Mouse (Mus musculus): ENCODE data around the gene Ebf1. TPM values are rescaled to one million over a fixed set of nuclear protein-coding genes. Genes with fewer than 3 reads are reported as not detected.

Ebf1 gene
- polyA plus RNA-seq, 1 experiment = 188 TPM

DNA sequence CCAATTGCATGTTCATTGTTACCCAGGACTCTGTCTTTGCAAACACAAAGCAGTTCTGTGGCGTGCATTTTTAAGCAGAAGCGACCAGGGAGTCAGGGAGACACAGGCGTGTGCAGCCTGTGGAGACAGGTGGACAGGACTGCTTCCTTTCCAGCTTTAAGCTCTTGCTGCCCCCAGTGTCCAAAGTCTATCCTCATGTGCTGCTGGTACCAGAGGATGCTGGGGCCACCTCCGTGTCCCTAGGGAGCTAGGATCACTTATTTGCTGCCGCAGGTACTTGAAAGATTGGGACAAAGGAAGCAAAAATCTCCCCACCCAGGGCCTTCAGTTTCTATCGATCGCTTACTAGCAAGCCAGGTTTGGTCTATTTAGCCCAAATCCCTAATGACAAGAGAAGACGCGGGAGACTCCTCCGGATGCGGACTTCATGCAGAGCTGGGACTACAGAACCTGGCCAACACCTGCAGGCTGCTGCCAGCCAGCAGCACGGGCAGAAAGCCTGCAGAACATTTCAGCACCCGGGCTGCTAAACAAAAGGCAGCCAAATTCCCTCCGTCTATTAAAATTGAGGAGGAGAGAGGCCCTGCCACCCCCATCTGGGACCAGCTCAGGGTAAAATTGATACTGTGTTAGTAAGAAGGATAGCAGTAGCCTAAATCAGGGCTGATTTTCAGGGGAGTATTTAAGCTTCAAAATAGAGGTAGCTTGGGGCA, 215.3 kb downstream of the Ebf1 start:
- 58% methylated on average over 14 of the region's 14 CpGs for WGBS
- no peak overlapping the region for H3K27ac ChIP-seq (ENCODE audit: control insufficient read depth, insufficient read depth, low read depth, low read length, poor library complexity)
- TF ChIP-seq CTCF (IDR thresholded peaks at IDR 0.05; ENCODE audit: control insufficient read depth, insufficient read depth, low read length) (no peak), POLR2A (IDR thresholded peaks at IDR 0.05; ENCODE audit: borderline replicate concordance, control insufficient read depth, low read depth, low read length) (no peak)
- H3K4me3 ChIP-seq (replicated peaks; ENCODE audit: control insufficient read depth, low read depth, low read length) = no peak overlapping the region
- no peaks in the 10 kb centered on the region for H3K4me1 ChIP-seq (ENCODE audit: control insufficient read depth, insufficient read depth, low read length)

DNA sequence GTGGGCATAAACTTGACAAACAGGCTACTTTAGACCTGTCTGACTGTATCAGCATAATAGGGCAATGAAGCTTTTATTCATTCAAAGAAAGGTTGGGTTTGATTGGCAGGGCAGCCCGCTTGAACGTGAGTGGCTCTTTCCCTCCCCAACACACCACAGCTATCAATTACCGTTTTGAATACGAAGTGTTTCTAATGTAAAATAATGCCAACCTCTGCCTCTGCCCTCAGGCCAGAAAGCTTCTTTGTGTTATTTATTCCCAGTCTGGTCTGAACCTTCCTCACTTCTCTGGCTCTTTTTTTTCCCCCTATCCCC, 215.8 kb downstream of the Ebf1 start:
- WGBS = 24% methylated on average over 4 of the region's 4 CpGs
- Histone ChIP-seq H3K27ac (ENCODE audit: control insufficient read depth, insufficient read depth, low read depth, low read length, poor library complexity) (no peak overlapping the region), H3K4me1 (ENCODE audit: control insufficient read depth, insufficient read depth, low read length) (no peaks in the 10 kb centered on the region), H3K4me3 (replicated peaks; ENCODE audit: control insufficient read depth, low read depth, low read length) (no peak overlapping the region)
- no peak for TF ChIP-seq CTCF (IDR thresholded peaks at IDR 0.05; ENCODE audit: control insufficient read depth, insufficient read depth, low read length)
- TF ChIP-seq POLR2A (IDR thresholded peaks at IDR 0.05; ENCODE audit: borderline replicate concordance, control insufficient read depth, low read depth, low read length) = no peak

DNA sequence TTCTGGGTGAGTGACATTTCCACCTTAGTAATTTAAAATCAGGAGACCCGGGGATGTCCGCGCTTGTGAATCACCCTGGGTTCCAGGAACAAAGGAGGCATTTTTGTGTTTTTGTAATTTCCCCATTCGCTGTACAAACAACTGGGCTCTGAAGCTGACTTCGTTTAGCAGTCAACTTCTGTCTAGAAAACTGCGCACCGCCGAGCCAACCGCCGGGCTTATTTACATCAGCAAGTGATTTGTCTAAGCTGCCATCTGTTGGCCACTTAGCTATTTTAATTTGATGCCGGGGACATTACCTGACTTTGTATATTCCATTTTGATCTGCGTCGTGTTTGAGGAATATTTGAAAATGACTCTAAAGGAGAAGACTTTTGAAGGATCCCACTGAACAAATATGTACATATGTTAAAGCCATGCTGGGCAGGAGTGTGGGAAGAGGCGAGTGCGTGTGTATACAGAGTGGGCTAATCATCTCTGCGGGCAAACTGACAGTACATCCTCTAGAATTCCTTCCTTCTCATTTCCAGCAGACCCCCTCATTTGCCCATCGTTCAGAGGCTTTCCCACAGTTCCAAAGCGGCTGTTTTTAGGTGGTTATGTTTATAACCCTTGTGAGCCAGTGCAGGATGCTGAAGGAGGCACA, 216.4 kb downstream of the Ebf1 start:
- TF ChIP-seq CTCF (IDR thresholded peaks at IDR 0.05; ENCODE audit: control insufficient read depth, insufficient read depth, low read length) = no peak
- TF ChIP-seq POLR2A (IDR thresholded peaks at IDR 0.05; ENCODE audit: borderline replicate concordance, control insufficient read depth, low read depth, low read length) = no peak
- H3K4me3 ChIP-seq (replicated peaks; ENCODE audit: control insufficient read depth, low read depth, low read length) = no peak overlapping the region
- H3K4me1 ChIP-seq (ENCODE audit: control insufficient read depth, insufficient read depth, low read length) = no peaks in the 10 kb centered on the region
- no peak overlapping the region for H3K27ac ChIP-seq (ENCODE audit: control insufficient read depth, insufficient read depth, low read depth, low read length, poor library complexity)
- 40% methylated on average over 18 of the region's 18 CpGs for WGBS

DNA sequence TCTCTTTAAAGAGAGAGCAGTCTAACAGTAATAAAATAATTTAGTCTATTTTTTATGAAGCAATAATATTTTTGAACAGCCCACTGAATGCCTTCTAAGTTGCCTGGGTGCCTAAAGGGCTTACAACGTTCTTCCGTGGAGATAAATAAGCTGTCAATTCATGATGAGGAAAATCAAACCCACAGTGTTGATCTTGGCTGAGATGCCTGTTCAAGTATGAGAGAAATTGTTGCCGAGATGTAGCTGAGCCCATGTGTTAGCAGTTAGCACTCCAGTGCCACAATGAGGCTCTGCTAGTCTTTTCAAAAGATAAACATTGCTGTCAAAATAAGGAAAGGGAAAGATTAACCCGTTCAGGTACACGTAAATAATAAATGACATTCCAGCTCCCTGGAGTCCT, 218.0 kb downstream of the Ebf1 start:
- 70% methylated on average over 5 of the region's 5 CpGs for WGBS
- TF ChIP-seq CTCF (IDR thresholded peaks at IDR 0.05; ENCODE audit: control insufficient read depth, insufficient read depth, low read length) (no peak), POLR2A (IDR thresholded peaks at IDR 0.05; ENCODE audit: borderline replicate concordance, control insufficient read depth, low read depth, low read length) (no peak)
- Histone ChIP-seq H3K4me1 (ENCODE audit: control insufficient read depth, insufficient read depth, low read length) (no peaks in the 10 kb centered on the region), H3K4me3 (replicated peaks; ENCODE audit: control insufficient read depth, low read depth, low read length) (no peak overlapping the region), H3K27ac (ENCODE audit: control insufficient read depth, insufficient read depth, low read depth, low read length, poor library complexity) (no peak overlapping the region)

DNA sequence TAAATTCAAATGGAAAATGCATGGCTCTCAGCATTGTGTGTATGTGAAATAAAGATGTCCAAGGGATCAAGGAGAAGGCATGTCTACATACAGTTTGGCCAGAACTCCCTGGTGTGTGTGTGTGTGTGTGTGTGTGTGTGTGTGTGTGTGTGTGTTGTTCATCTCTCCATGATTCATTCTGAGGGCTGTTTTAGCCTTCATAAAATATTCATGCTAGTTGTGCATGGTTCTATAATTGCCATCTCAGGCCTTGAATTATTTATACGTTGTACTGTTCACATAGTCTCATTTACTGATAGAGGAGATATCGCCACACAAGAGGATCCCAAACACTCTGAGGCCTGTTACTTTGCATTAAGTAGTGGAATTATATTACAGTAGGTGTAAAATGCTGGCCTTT, 220.5 kb downstream of the Ebf1 start:
- WGBS = 84% methylated on average over 2 of the region's 2 CpGs
- Histone ChIP-seq H3K4me3 (replicated peaks; ENCODE audit: control insufficient read depth, low read depth, low read length) (no peak overlapping the region), H3K4me1 (ENCODE audit: control insufficient read depth, insufficient read depth, low read length) (no peaks in the 10 kb centered on the region), H3K27ac (ENCODE audit: control insufficient read depth, insufficient read depth, low read depth, low read length, poor library complexity) (no peak overlapping the region)
- TF ChIP-seq POLR2A (IDR thresholded peaks at IDR 0.05; ENCODE audit: borderline replicate concordance, control insufficient read depth, low read depth, low read length) (no peak), CTCF (IDR thresholded peaks at IDR 0.05; ENCODE audit: control insufficient read depth, insufficient read depth, low read length) (no peak)

DNA sequence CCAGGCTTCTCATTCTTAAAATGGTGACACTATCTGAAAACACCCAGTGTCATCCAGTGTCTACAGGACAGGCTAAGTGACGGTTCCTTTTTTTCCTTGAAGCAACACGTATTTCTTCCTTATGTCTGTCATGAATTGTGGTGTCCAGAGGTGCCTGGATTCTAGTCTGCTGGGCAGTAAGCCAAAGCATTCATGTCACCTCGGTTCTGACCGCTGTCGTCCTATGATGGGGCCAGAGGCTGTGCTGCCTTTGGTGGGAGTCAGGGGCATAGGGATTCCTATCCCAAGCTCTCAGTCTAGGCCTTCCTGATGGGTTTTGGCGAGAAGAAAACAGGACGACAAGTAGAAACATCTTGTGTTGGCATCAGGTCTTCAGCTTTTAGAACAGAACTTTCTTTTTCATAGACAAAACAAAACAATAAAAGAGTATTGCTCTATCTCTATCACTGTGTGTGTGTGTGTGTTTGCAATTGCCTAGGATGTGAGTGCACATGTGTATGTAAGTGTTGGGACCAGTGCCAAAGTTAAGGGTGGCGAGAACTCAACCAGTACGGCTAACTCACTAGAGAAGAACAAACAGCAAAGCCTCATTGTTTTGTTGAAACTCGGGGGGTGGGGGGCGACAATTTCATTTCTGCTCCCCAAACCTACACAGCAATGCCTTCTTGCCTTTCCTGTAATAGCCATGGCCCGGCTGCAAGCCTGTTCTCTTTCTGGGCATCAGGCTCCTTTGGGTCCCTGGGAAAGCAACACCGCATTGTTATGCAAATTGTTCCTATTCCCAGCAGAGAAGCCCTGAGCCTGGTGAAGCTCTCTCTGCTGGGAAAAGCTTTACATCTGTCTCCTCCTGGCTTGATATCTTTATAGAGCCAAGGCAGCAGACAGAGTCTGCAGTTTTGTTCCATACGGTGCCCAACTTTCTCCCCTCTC, 224.3 kb downstream of the Ebf1 start:
- no peaks in the 10 kb centered on the region for H3K4me1 ChIP-seq (ENCODE audit: control insufficient read depth, insufficient read depth, low read length)
- no peak overlapping the region for H3K4me3 ChIP-seq (replicated peaks; ENCODE audit: control insufficient read depth, low read depth, low read length)
- H3K27ac ChIP-seq (ENCODE audit: control insufficient read depth, insufficient read depth, low read depth, low read length, poor library complexity) = no peak overlapping the region
- WGBS = 71% methylated on average over 14 of the region's 14 CpGs
- TF ChIP-seq CTCF (IDR thresholded peaks at IDR 0.05; ENCODE audit: control insufficient read depth, insufficient read depth, low read length) (no peak), POLR2A (IDR thresholded peaks at IDR 0.05; ENCODE audit: borderline replicate concordance, control insufficient read depth, low read depth, low read length) (no peak)

DNA sequence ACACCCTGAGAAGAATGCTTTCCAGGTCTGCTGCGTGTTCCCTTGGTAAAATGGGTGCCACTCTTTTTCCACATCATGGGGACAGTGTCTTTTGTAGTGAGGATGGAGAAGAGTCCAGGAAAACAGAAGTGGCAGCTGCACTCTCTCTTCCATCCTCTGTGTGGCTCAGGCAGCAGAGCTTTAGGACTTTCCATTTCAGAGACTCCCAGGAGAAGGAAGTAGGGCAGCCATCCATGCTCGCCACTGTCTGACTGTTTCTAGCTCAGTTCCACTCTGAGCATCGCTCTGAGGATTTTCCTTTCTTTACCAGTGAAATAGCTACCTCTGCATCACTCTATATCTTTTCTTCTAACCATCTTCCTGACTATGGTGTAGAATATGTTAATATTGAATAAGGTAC, 234.8 kb downstream of the Ebf1 start:
- Histone ChIP-seq H3K4me3 (replicated peaks; ENCODE audit: control insufficient read depth, low read depth, low read length) (no peak overlapping the region), H3K4me1 (ENCODE audit: control insufficient read depth, insufficient read depth, low read length) (no peaks in the 10 kb centered on the region), H3K27ac (ENCODE audit: control insufficient read depth, insufficient read depth, low read depth, low read length, poor library complexity) (no peak overlapping the region)
- 65% methylated on average over 3 of the region's 3 CpGs for WGBS
- TF ChIP-seq POLR2A (IDR thresholded peaks at IDR 0.05; ENCODE audit: borderline replicate concordance, control insufficient read depth, low read depth, low read length) (no peak), CTCF (IDR thresholded peaks at IDR 0.05; ENCODE audit: control insufficient read depth, insufficient read depth, low read length) (no peak)

DNA sequence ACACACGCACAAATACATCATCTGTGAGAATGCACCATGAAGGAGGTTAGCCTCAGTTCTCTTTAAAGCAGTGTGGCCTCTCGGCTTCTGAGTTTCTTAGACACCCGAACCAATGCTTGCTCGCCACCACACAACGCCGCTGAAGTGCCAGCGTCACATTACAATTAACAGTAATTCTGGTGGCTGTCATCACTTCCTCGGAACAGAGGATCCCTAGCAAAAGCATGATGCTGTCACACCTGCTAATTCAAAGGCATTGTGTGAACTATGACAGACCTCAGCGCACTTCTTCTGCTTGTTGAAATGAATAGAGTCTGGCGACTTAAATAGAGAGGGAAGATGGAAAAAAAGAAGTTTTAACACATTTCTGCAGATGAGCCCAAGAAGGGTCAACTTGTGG, 235.8 kb downstream of the Ebf1 start:
- H3K27ac ChIP-seq (ENCODE audit: control insufficient read depth, insufficient read depth, low read depth, low read length, poor library complexity) = no peak overlapping the region
- 88% methylated on average over 10 of the region's 10 CpGs for WGBS
- TF ChIP-seq CTCF (IDR thresholded peaks at IDR 0.05; ENCODE audit: control insufficient read depth, insufficient read depth, low read length) (no peak), POLR2A (IDR thresholded peaks at IDR 0.05; ENCODE audit: borderline replicate concordance, control insufficient read depth, low read depth, low read length) (no peak)
- no peaks in the 10 kb centered on the region for H3K4me1 ChIP-seq (ENCODE audit: control insufficient read depth, insufficient read depth, low read length)
- H3K4me3 ChIP-seq (replicated peaks; ENCODE audit: control insufficient read depth, low read depth, low read length) = no peak overlapping the region

Data from bone marrow, adult 2 months (tissue).